Mouse (Mus musculus): ENCODE results near the gene Itga1. TPM values are rescaled to one million over a fixed set of nuclear protein-coding genes. Genes with fewer than 3 reads are reported as not detected.

Itga1 gene
- total and polyA plus RNA-seq, 3 experiments = not detected

- no peaks in the 10 kb centered on the region for H3K27me3 ChIP-seq (ENCODE audit: control insufficient read depth in 1 of 2, insufficient read depth in 2 of 2, low read length in 2 of 2)
- H3K4me1 ChIP-seq (ENCODE audit: control insufficient read depth in 1 of 2, insufficient read depth in 2 of 2, low read length in 2 of 2) = peaks cover 4 to 8% of the 10 kb centered on the region in 2 experiments; a peak in 2 of 4 replicates
- H3K36me3 ChIP-seq (ENCODE audit: control insufficient read depth in 1 of 2, insufficient read depth in 2 of 2, low read length in 2 of 2) = peaks cover 7 to 15% of the 10 kb centered on the region in 2 experiments; a peak in 3 of 4 replicates
- H3K9ac ChIP-seq (ENCODE audit: control insufficient read depth, low read depth, low read length, poor library complexity, severe bottlenecking) = no peak overlapping the region
- no peak for TF ChIP-seq RAD21 (IDR thresholded peaks at IDR 0.05; ENCODE audit: low read depth, low read length)
- no peak for TF ChIP-seq ZNF384 (IDR thresholded peaks at IDR 0.05; ENCODE audit: low read depth, low read length)
- peak overlapping the region; percentile 36 to 67; a peak in 3 of 4 replicates for H3K4me3 ChIP-seq (ENCODE audit: control insufficient read depth in 1 of 2, insufficient read depth in 1 of 2, low read depth in 2 of 2, low read length in 2 of 2)
- H3K9me3 ChIP-seq (replicated peaks; ENCODE audit: insufficient read depth, low read length) = no peaks in the 10 kb centered on the region
- DNase-seq (ENCODE audit: low read depth, low spot score) = peak; percentile 63
- H3K79me2 ChIP-seq (ENCODE audit: control insufficient read depth, insufficient read depth, low read length, poor library complexity) = peaks cover 20% of the 10 kb centered on the region
- no peak overlapping the region; the same call in 1 of the 2 replicates for H3K27ac ChIP-seq (ENCODE audit: control insufficient read depth, low read depth, low read length)
Observed at GRCm38 (mm10) chr13:115091511-115091910, 10.3 kb downstream of the Itga1 start.

GRCm38 (mm10) chr13:115090977-115091445, 10.8 kb downstream of the Itga1 start:
- peak overlapping the region; percentile 70 for H3K27ac ChIP-seq (ENCODE audit: control insufficient read depth, low read depth, low read length)
- no peaks in the 10 kb centered on the region for H3K9me3 ChIP-seq (replicated peaks; ENCODE audit: insufficient read depth, low read length)
- peak; percentile 66 for DNase-seq (ENCODE audit: low read depth, low spot score)
- H3K9ac ChIP-seq (ENCODE audit: control insufficient read depth, low read depth, low read length, poor library complexity, severe bottlenecking) = peak overlapping the region; percentile 60
- H3K36me3 ChIP-seq (ENCODE audit: control insufficient read depth in 1 of 2, insufficient read depth in 2 of 2, low read length in 2 of 2) = peaks cover 7 to 15% of the 10 kb centered on the region in 2 experiments; a peak in 3 of 4 replicates
- H3K4me3 ChIP-seq (ENCODE audit: control insufficient read depth in 1 of 2, insufficient read depth in 1 of 2, low read depth in 2 of 2, low read length in 2 of 2) = peak overlapping the region; percentile 67 to 93
- TF ChIP-seq ETS1 (IDR thresholded peaks at IDR 0.05; ENCODE audit: low read depth, low read length) (no peak; the same call in 1 of the 2 replicates), BHLHE40 (IDR thresholded peaks at IDR 0.05; ENCODE audit: borderline replicate concordance, low read depth, low read length) (no peak), POLR2AphosphoS5 (IDR thresholded peaks at IDR 0.05; ENCODE audit: borderline replicate concordance, low read depth, low read length) (no peak), MEF2A (IDR thresholded peaks at IDR 0.05; ENCODE audit: extremely low read depth, insufficient replicate concordance, low read depth, low read length, poor library complexity, severe bottlenecking) (no peak), CHD1 (IDR thresholded peaks at IDR 0.05; ENCODE audit: low read depth, low read length) (0 out of 2 replicates have a peak, but pooled peaks have one; percentile 63), RCOR1 (IDR thresholded peaks at IDR 0.05; ENCODE audit: low read depth, low read length) (peak; percentile 4; the same call in 1 of the 2 replicates), NELFE (IDR thresholded peaks at IDR 0.05; ENCODE audit: low read depth, low read length) (0 out of 2 replicates have a peak, but pooled peaks have one; percentile 5), MXI1 (IDR thresholded peaks at IDR 0.05; ENCODE audit: low read depth, low read length) (peak; percentile 4; the same call in 1 of the 2 replicates), ZNF384 (IDR thresholded peaks at IDR 0.05; ENCODE audit: low read depth, low read length) (no peak), TBP (IDR thresholded peaks at IDR 0.05; ENCODE audit: low read depth, low read length) (0 out of 2 replicates have a peak, but pooled peaks have one; percentile 14)
- peaks cover 20% of the 10 kb centered on the region for H3K79me2 ChIP-seq (ENCODE audit: control insufficient read depth, insufficient read depth, low read length, poor library complexity)
- H3K4me1 ChIP-seq (ENCODE audit: control insufficient read depth in 1 of 2, insufficient read depth in 2 of 2, low read length in 2 of 2) = peaks cover 4 to 8% of the 10 kb centered on the region in 2 experiments; a peak in 2 of 4 replicates
- H3K27me3 ChIP-seq (ENCODE audit: control insufficient read depth in 1 of 2, insufficient read depth in 2 of 2, low read length in 2 of 2) = no peaks in the 10 kb centered on the region
